Mouse (Mus musculus): Measurements from ENCODE around the gene Gm266.

DNA sequence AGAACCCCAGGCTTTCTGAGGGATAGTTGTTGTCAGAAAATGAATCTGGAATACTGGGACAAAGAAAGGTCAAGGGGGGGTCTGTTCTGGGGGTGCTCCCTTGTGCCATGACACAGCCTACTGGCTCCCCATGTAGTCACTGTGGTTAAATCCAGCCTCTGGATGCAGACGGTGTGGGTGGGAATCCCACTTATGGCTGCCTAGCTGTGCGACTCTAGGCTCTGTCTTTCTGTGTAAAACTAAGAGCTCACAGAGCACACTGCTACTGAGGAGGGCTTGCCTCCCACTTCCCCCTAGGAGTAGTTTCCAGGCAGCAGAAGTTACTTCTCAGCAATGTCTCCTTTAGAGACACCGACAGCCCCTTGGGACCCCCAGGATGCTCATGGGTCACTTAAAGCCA lies 49.5 kb downstream of the Gm266 start:
- TF ChIP-seq CTCF (IDR thresholded peaks at IDR 0.05; ENCODE audit: extremely low read depth, insufficient read depth, insufficient read length, insufficient replicate concordance), result no peak
- TF ChIP-seq POLR2A (IDR thresholded peaks at IDR 0.05; ENCODE audit: low read depth, low read length), result no peak
